Mouse (Mus musculus) cerebellum, postnatal 10 days (tissue): ENCODE data around the gene Cfdp1.
A peak's percentile ranks its signal among the peaks of the same experiment; 100 is the strongest.

ENCODE experiments used
- DNase-seq, 2 experiments: peaks; one replicate each; pipeline ENCODE4 v3.0.0; 2021; ENCODE audit warnings: mixed read lengths in 2 of 2

Gene Cfdp1

GRCm38 (mm10) chr8:111853861-111854501 is at the start of gene Cfdp1:
Cfdp1 (minus strand) TSS chr8:111854291.
- DNase-seq = peak; percentile 96 to 97

GRCm38 (mm10) chr8:111902080-111902479 is 48.0 kb upstream of the Cfdp1 start:
- no peak for DNase-seq

DNA sequence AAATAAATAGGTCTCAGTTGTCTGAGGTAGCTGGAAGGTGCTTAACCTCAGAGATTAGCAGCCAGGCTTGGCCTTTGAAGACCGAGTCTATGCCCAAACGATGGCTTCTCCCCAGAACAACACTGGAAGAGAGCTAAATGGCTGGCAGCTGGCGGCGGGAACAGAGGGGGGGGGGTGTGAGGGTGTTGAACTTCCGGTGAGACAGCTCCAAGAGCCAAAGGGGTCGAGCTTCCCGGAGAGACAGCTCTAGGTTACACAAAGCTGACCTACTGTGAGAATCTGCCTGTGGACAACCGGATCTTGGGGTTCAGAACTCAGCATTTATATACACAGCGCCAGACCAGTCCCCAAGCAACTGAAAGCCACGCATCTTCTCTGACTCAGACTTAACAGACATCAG is 44.5 kb upstream of the Cfdp1 start:
- no peak for DNase-seq

DNA sequence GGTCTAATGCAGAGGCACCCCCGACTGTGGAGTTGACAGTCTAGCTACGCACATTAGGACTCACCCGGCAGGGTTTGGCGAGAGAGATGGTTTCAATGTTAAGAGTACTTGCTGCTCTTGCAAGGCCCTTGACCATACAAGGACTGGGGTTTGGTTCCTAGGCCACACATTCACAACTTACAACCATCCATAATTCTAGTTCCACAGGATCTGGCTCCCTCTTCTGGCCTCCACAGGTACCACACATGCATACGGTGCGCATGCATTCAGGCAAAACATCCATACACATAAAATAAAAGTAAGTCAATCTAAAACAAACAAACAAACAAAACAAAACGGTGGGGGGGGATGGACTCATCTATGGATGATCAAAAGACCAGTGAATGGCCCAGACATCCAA is 40.9 kb upstream of the Cfdp1 start:
- no peak for DNase-seq

GRCm38 (mm10) chr8:111892615-111893014 is 38.5 kb upstream of the Cfdp1 start:
- DNase-seq = no peak

DNA sequence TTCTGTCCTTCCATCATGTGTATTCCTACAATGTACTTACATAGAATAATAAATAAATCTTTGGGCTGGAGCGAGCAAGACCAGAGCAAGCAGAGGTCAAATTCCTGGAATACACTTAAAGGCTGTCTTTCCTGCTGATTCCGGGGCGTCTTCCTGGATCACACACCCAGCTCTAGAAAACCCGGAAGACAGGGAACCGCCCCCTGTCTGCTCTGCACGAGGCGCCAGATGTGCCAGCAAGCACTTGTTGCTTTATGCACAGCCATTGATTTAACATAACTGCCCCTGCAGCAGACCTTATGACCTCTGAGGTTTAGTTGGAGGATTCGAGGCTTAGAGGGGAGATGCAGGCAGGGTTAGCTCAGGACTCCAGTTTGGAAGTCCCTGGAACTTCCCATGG is 37.9 kb upstream of the Cfdp1 start:
- DNase-seq = no peak

GRCm38 (mm10) chr8:111890911-111891303 is 36.8 kb upstream of the Cfdp1 start:
- no peak for DNase-seq

- DNase-seq = peak; percentile 65 to 71
These were observed 36.1 kb upstream of the Cfdp1 start for GRCm38 (mm10) chr8:111889931-111890910.

DNA sequence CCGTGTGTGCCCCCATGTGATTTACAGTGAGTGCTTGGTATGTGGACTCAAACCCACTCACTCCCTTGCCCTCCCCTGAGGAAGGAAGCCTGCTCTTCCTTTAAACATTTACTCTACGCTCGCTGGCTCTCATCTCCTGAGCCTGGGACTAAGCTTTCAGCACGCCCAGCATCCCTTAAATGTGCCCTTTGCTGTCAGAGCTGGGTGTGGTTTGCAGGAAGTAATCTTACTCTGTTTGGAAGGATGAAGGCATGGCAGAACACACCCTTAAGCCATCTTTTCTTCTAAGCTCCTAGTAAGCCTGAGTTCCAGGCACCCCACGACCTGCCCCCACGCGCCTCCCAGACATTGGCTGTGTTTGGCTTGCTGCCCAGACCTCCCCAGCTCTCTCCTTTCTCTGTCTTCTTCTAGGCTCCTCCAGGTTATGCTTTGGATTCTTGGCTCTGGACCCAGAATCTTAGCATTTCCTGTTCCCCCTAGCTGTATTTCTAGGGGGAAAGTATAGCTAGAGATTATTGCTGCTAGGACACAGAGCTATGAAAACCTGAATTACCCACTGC is 34.1 kb upstream of the Cfdp1 start:
- peak; percentile 25 to 42 for DNase-seq

DNA sequence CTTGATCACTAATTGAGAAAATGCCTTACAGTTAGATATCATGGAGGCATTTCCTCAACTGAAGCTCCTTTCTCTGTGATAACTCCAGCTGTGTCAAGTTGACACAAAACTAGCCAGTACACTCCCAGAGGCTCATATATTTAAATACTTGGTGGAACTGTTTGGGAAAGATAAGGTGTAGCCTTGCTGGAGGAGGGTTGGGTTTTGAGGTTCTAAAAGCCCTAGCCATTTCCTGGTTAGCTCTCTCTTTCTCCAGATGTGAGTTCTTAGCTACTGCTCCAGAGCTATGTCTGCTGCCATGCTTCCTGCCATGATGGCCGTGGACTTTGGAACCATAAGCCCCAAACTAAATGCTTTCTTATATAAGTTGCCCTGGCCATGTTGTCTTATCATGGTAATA is 33.4 kb upstream of the Cfdp1 start:
- DNase-seq = no peak

GRCm38 (mm10) chr8:111883615-111884014 is 29.5 kb upstream of the Cfdp1 start:
- no peak for DNase-seq

- peak; percentile 81 to 85 for DNase-seq
These were observed 27.5 kb upstream of the Cfdp1 start for GRCm38 (mm10) chr8:111881591-111881990.

DNA sequence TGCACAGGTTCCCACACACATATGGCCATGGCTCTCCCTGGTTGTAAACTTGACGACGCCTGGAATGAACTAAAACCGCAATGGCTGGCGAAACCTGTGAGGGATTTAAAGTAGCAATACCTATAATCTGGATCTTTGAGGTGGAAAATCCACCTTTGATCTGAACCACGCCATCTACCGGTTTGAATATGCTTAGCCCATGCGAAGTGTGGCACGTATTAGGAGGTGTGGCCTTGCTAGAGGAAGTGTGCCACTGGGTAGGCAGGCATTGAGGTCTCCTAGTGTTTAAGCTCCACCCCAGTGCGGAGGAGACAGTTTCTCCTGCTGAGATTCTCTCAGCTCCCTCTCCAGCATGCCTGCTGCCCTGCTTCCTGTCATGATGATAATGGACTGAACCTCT is 23.6 kb upstream of the Cfdp1 start:
- DNase-seq = no peak

GRCm38 (mm10) chr8:111876355-111876948 is 22.4 kb upstream of the Cfdp1 start, which contains the start of gene Tmem170:
Tmem170 (minus strand) TSS chr8:111876750.
- DNase-seq = peak; percentile 99 to 100

GRCm38 (mm10) chr8:111875758-111876157 is 21.7 kb upstream of the Cfdp1 start:
- DNase-seq = peak in 1 of 2 experiments; percentile 24

- DNase-seq = no peak
These were observed 17.2 kb upstream of the Cfdp1 start for GRCm38 (mm10) chr8:111871278-111871677.

DNA sequence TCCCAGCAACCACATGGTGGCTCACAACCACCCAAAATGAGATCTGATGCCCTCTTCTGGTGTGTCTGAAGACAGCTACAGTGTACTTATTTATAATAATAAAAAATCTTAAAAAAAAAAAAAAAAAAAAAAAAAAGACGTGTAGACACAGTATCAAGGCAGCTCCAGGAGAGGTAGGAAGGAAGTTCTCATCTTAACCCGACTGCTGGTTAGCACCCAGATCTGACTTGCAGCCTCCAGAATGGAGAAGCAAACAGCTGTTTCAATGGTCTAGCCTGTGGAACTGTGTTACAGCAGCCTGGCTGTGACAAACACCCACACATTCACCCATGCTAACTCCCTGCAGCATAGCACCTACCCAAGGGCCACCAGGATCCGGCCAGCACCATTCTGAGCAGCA is 16.3 kb upstream of the Cfdp1 start:
- DNase-seq = no peak

DNA sequence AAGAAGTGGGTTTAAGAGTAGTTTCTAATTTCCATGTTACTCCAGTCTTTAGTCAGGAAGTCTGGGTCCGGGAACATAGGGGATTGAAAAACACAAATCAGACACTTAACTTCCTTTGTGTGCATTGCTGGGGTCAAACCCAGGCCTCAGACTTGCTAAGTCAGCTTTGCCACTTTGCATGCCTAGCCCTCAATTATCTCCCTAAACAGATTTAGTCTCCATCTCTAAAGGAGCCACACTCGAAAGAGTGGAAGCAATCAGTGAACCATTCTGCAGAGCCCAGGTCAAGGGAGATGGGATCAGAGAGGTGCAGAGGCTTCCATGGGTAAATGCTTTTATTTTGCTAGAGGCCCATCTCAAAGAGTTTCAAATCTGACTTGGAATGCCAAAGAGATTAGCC is 14.6 kb upstream of the Cfdp1 start:
- DNase-seq = no peak

DNA sequence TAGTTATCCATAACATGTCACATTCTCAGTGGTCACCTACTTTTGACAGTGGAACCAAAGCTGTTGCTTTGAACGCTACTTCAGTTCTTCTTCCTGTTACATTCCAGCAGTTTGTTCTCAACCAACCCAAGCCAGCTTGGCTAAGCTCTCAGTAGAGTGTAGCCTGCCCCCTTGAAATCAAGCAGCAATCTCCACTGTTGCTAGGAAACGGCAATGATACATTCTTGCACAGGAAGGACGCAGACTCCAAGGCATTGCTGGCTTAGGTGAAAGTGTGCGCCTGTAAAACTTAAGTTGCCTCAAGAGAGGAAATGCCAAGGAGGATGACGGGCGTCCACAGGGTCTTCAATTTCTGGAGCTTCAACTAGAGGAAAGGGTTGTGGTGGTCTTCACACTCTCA is 11.8 kb upstream of the Cfdp1 start:
- no peak for DNase-seq

DNA sequence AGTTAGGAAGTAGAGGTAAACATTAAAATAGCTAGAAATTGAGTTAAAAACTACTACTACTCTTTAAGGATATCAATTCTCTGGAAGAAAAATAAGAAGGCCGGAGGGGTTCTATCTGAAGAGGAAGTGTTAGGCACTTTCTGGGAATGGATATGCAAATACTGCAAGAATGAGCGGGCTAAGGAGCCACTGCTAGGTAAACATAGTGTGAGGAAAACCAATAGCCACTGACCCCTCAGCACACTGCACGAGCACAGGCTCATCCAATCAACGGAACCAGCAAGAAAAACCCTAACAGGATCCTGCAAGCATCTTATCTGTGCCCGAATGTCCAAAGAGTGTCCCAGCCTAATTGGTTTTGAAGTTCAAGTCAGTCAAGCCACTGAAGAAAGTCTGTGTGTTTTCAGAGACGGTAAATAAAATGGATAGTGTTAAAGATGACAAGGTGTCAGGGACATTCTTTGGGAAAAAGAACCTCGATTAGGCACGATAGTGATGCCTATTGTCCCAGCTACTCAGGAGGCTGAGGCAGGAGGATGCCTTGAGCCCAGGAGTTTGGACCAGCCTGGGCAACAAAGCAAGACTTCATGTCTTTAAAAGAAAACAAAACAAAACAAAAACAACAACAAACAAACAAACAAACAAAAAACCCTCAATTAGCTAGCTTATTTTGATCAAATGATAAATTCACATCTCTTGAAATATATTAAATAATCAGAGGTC is 11.2 kb upstream of the Cfdp1 start:
- DNase-seq = no peak

- DNase-seq = no peak
These were observed 10.6 kb upstream of the Cfdp1 start for GRCm38 (mm10) chr8:111864648-111865047.

GRCm38 (mm10) chr8:111863280-111863679 is 9.2 kb upstream of the Cfdp1 start:
- DNase-seq = no peak

DNA sequence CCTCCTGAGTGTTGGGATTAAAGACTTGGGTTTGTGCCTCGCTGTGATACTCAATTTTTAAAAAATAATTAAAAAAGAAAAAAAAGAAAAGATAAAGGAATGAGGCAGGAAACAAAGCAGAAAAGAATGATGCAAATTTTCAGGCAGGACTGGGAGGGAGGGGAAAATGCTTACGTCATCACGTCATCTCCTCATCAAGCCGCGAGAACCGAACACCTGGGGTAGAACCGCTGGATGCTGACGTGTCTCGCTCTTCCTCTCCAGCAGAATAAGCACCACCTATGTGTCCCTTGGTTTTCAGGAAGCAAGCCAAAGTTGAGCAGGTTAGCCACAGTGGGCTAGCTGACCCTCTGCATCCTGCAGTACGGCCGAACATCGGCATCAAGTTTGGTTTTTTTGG is 1.9 kb upstream of the Cfdp1 start:
- DNase-seq = no peak
